Mouse (Mus musculus) Patski (cell line): ENCODE measurements around the gene Spock1. TPM values are rescaled to one million over a fixed set of nuclear protein-coding genes. Genes with fewer than 3 reads are reported as not detected.

Experiments
- ATAC-seq: fragments of 100-300 bp; one replicate; pipeline ENCODE4 v1.8.0; 2021
- CTCF ChIA-PET: fragments of 350-600 bp; sonication (Branson Sonifier 250); formaldehyde crosslinking; loops from one replicate; lab custom pipeline; 2022; ENCODE audit warnings: inconsistent platforms; lab: Charles Lee
- POLR2A ChIA-PET: fragments of 350-600 bp; sonication (Branson Sonifier 250); formaldehyde crosslinking; loops from one replicate; lab custom pipeline; 2022; ENCODE audit warnings: antibody characterized with exemption, inconsistent platforms; lab: Charles Lee
- DNase-seq: peaks from one replicate; pipeline ENCODE4 v3.0.0-alpha.2; 2011; ENCODE audit warnings: low read depth, low spot score
- H3K27me3 ChIP-seq: fragments of 371-371 bp; one replicate; pipeline ENCODE4 v1.5.1; 2021
- CTCF ChIP-seq: fragments of 100-300 bp; IDR thresholded peaks from one replicate; pipeline ENCODE4 v1.5.1; 2021
- in situ Hi-C: fragments of 300-500 bp; cut with MboI; formaldehyde crosslinking; loops from 3 replicates; pipeline ENCODE4 v1.11.1; 2018; ENCODE audit warnings: low pct_unique_long_range_greater_than_20kb, mixed read lengths
- polyA plus RNA-seq: library from polyadenylated mRNA; unstranded; gene quantifications from one replicate; pipeline ENCODE4 v1.2.3, GENCODE M21; 2021

Spock1 gene
- polyA plus RNA-seq, 1 experiment from 2014 or later = not detected

GRCm38 (mm10) chr13:57433848-57434247, 474.3 kb downstream of the Spock1 start:
- ChIA-PET CTCF (no interaction called here), POLR2A (no interaction called here)
- no peak for ATAC-seq
- peaks cover 4% of the 10 kb centered on the region for H3K27me3 ChIP-seq
- no peak for DNase-seq
- in situ Hi-C loops = no loop called here
- no peak for TF ChIP-seq CTCF

GRCm38 (mm10) chr13:57431815-57432214, 476.3 kb downstream of the Spock1 start:
- DNase-seq (no peak), ATAC-seq (no peak)
- POLR2A ChIA-PET = no interaction called here
- CTCF ChIA-PET = no interaction called here
- peaks cover 4% of the 10 kb centered on the region for H3K27me3 ChIP-seq
- TF ChIP-seq CTCF = no peak
- in situ Hi-C loops = no loop called here

- TF ChIP-seq CTCF = no peak
- no peak for ATAC-seq
- DNase-seq = no peak
- H3K27me3 ChIP-seq = peaks cover 10% of the 10 kb centered on the region
- in situ Hi-C loops = no loop called here
- ChIA-PET CTCF (no interaction called here), POLR2A (no interaction called here)
Measured at GRCm38 (mm10) chr13:57428840-57429239, 479.3 kb downstream of the Spock1 start.

DNA sequence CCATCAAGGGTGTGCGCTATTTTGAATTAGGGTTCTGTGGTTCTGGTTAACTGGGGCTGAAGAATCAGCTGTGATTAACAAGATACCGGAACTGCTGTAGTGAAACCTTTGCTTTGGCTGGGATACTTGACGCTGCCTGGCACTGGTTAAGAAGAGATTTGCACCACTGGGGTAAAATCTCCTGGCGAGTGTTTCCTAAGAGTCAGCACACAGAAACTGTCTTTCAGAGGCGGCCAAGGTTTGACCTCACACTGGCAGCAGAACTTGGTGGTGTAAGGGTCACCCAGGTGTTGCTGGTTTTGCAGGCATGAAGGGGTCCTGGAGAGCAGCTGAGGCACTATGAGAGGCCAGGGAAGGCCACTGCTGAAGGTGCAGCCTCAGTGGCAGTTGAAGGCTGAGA, 489.4 kb downstream of the Spock1 start:
- in situ Hi-C loops = no loop called here
- peaks cover 2% of the 10 kb centered on the region for H3K27me3 ChIP-seq
- ChIA-PET CTCF (no interaction called here), POLR2A (no interaction called here)
- no peak for ATAC-seq
- no peak for DNase-seq
- no peak for TF ChIP-seq CTCF

- ChIA-PET POLR2A (no interaction called here), CTCF (no interaction called here)
- no peak for ATAC-seq
- no peaks in the 10 kb centered on the region for H3K27me3 ChIP-seq
- no peak for TF ChIP-seq CTCF
- no peak for DNase-seq
- in situ Hi-C loops = no loop called here
Measured at GRCm38 (mm10) chr13:57414716-57415115, 493.4 kb downstream of the Spock1 start.

DNA sequence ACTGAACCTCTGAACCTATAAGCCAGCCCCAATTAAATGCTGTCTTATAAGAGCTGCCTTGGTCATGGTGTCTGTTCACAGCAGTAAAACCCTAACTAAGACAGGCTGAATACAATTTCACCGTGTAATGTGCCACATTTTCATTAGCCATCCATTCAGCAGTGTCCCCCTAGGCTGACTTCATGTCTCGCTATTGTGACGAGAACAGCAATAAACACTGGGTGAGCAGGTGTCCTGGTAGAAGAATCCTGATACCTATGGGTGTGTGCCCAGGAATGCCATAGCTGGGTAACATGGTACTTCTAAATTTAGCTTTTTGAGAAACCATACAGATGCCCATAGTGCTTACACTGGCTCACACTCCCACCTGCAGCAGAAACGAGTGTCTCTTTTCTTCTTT, 500.5 kb downstream of the Spock1 start:
- in situ Hi-C loops = no loop called here
- TF ChIP-seq CTCF = no peak
- ATAC-seq (no peak), DNase-seq (no peak)
- no peaks in the 10 kb centered on the region for H3K27me3 ChIP-seq
- ChIA-PET POLR2A (no interaction called here), CTCF (no interaction called here)

GRCm38 (mm10) chr13:57402386-57402785, 505.7 kb downstream of the Spock1 start:
- in situ Hi-C loops = no loop called here
- ATAC-seq = no peak
- TF ChIP-seq CTCF = no peak
- no peak for DNase-seq
- H3K27me3 ChIP-seq = no peaks in the 10 kb centered on the region
- ChIA-PET CTCF (no interaction called here), POLR2A (no interaction called here)

- CTCF ChIA-PET = no interaction called here
- POLR2A ChIA-PET = no interaction called here
- DNase-seq (no peak), ATAC-seq (no peak)
- in situ Hi-C loops = no loop called here
- TF ChIP-seq CTCF = no peak
- peaks cover 2% of the 10 kb centered on the region for H3K27me3 ChIP-seq
Measured at GRCm38 (mm10) chr13:57372141-57372700, 535.9 kb downstream of the Spock1 start.

Other genes starting within 250 kb of the Spock1 start
- gene Klhl3, start 205.3 kb upstream of the Spock1 start, polyA plus RNA-seq = 0.35 TPM
- gene Hnrnpa0, start 220.2 kb upstream of the Spock1 start, polyA plus RNA-seq = 159 TPM
- gene Idnk, start 249.3 kb upstream of the Spock1 start, polyA plus RNA-seq = 29.4 TPM